Comparison of ENCODE assay signal across 8 mouse cellular contexts in the genomic region with DNA sequence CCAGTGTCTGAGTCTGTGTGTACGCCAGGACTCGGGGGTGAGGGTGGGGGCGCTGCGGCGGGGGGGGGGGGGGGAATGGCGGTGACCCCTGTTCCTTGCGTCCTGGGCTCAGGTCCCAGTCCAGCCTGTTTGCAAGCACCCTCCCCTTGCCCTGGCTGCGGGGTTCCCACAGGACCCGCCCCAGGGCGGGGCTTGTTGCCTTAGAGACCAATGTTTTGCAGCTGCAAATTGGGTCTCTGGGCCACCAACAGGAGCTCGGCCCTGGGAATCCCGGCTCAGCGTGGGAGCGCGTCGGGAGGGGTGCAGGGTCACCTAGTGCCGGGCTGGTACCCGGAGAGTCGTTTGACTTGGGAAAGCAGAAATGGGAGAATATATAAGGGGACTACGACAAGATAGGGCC. TPM values are rescaled to one million over a fixed set of nuclear protein-coding genes. Genes with fewer than 3 reads are reported as not detected.
DNase-seq lines count a peak whose midpoint lies in the region; ATAC-seq and TF ChIP-seq lines count a peak whose summit lies in the region.

No protein-coding gene starts in this region.

- no peak overlapping the region for H3K9ac ChIP-seq in hindbrain, embryonic 15.5 days

- peak overlapping the region; percentile 69 for H3K4me2 ChIP-seq in hindbrain, embryonic 15.5 days

- TF ChIP-seq POLR2A in thymus, adult 2 months (IDR thresholded peaks at IDR 0.05; ENCODE audit: control insufficient read depth, extremely low read depth, insufficient read depth, low read length, poor library complexity): no peak

- no peak overlapping the region for H3K27ac ChIP-seq in thymus, adult 2 months (ENCODE audit: control insufficient read depth, insufficient read depth, low read length)
- peak overlapping the region; percentile 17 for H3K27ac ChIP-seq in hindbrain, embryonic 15.5 days (replicated peaks)

- H3K36me3 ChIP-seq in thymus, adult 2 months (ENCODE audit: control insufficient read depth, insufficient read depth, low read length): no peaks in the 10 kb centered on the region
- no peaks in the 10 kb centered on the region for H3K36me3 ChIP-seq in hindbrain, embryonic 15.5 days

- ATAC-seq in common myeloid progenitor, adult 5-6 weeks (replicated peaks; ENCODE audit: low read depth, poor library complexity, severe bottlenecking): peak; percentile 66
- ATAC-seq in hindbrain, embryonic 15.5 days (ENCODE audit: low FRiP score, low read depth): peak; percentile 59; the same call in 1 of the 2 replicates

- peaks cover 5% of the 10 kb centered on the region for H3K27me3 ChIP-seq in thymus, adult 2 months (ENCODE audit: control insufficient read depth, insufficient read depth, low read length)
- H3K27me3 ChIP-seq in hindbrain, embryonic 15.5 days: no peaks in the 10 kb centered on the region

- H3K4me1 ChIP-seq in thymus, adult 2 months (replicated peaks; ENCODE audit: control insufficient read depth, insufficient read depth, low read length): peaks cover 3% of the 10 kb centered on the region; the same call in 1 of the 2 replicates
- peaks cover 21% of the 10 kb centered on the region for H3K4me1 ChIP-seq in hindbrain, embryonic 15.5 days (replicated peaks)

- H3K4me3 ChIP-seq in thymus, adult 2 months (ENCODE audit: control insufficient read depth, insufficient read depth, low read length): no peak overlapping the region
- peak overlapping the region; percentile 37 for H3K4me3 ChIP-seq in hindbrain, embryonic 15.5 days

- no peak for TF ChIP-seq CTCF in thymus, adult 2 months (IDR thresholded peaks at IDR 0.05; ENCODE audit: borderline replicate concordance, control insufficient read depth, extremely low read depth, insufficient read depth, low read length, poor library complexity)

- DNase-seq in thymus, adult 2 months: peak; percentile 42
- no peak for DNase-seq in thymus, adult 18-20 months
- peak; percentile 85 to 86 for DNase-seq in gastrocnemius, adult 8-10 months (ENCODE audit: low spot score in 2 of 2)
- DNase-seq in left cerebral cortex, postnatal 36 days (ENCODE audit: low spot score in 2 of 2): peak; percentile 68
- DNase-seq in mesoderm, embryonic 11.5 days (ENCODE audit: low read depth, low spot score): peak; percentile 91
- peak; percentile 70 for DNase-seq in right cerebral cortex, postnatal 25 days

- WGBS in thymus, adult 2 months: 4% methylated on average over 20 of the region's 20 CpGs
- WGBS in hindbrain, embryonic 15.5 days: 0% methylated on average over 19 of the region's 20 CpGs

- intact Hi-C loops in left cerebral cortex, postnatal 36 days (cut with DNase I): no loop called here

- no peaks in the 10 kb centered on the region for H3K9me3 ChIP-seq in hindbrain, embryonic 15.5 days

RNA-seq across cellular contexts. Expression of gene Fosb, which starts 16.5 kb away (rescaled TPM):
- polyA plus RNA-seq in thymus, adult 2 months (2012; rRNA removed): 1.8 and 1.9 TPM in 2 replicates
- 61.8 and 98.3 TPM in 2 replicates for total RNA-seq in common myeloid progenitor, adult 5-6 weeks (2017)
- under 1 TPM; 0.16 to 0.86 (median 0.30) TPM for total RNA-seq in gastrocnemius, adult 8-10 months (2022)
- 0.08 and 0.14 TPM in 2 replicates for polyA plus RNA-seq in hindbrain, embryonic 15.5 days (2015; fragmentation: Nextera tagmentation; extraction: Ambion mirVana)
- 10 to 100 TPM; 20.6 to 22.5 TPM for total RNA-seq in left cerebral cortex, postnatal 36 days (2021)

RNA-seq across cellular contexts. Expression of gene Ercc1, which starts 18.2 kb away (rescaled TPM):
- polyA plus RNA-seq in thymus, adult 2 months (2012; rRNA removed): 62.3 and 63.6 TPM in 2 replicates
- 17.1 and 18.9 TPM in 2 replicates for total RNA-seq in common myeloid progenitor, adult 5-6 weeks (2017)
- 10 to 100 TPM; 27.1 to 33.7 (median 28.7) TPM for total RNA-seq in gastrocnemius, adult 8-10 months (2022)
- polyA plus RNA-seq in hindbrain, embryonic 15.5 days (2015; fragmentation: Nextera tagmentation; extraction: Ambion mirVana): 84.8 and 88.9 TPM in 2 replicates
- 10 to 100 TPM; 35.6 to 41.8 TPM for total RNA-seq in left cerebral cortex, postnatal 36 days (2021)

RNA-seq across cellular contexts. Expression of gene Cd3eap, which starts 32.9 kb away (rescaled TPM):
- 7.5 and 8.0 TPM in 2 replicates for polyA plus RNA-seq in thymus, adult 2 months (2012; rRNA removed)
- total RNA-seq in common myeloid progenitor, adult 5-6 weeks (2017): 23.2 and 27.6 TPM in 2 replicates
- 10 to 100 TPM in 3 of 4 experiments, 1 to 10 TPM in 1; 8.9 to 13.9 (median 11.2) TPM for total RNA-seq in gastrocnemius, adult 8-10 months (2022)
- 21.2 and 22.5 TPM in 2 replicates for polyA plus RNA-seq in hindbrain, embryonic 15.5 days (2015; fragmentation: Nextera tagmentation; extraction: Ambion mirVana)
- 10 to 100 TPM; 17.3 to 17.6 TPM for total RNA-seq in left cerebral cortex, postnatal 36 days (2021)

RNA-seq across cellular contexts. Expression of gene Ppp1r13l, which starts 33.2 kb away (rescaled TPM):
- polyA plus RNA-seq in thymus, adult 2 months (2012; rRNA removed): 13.6 and 14.2 TPM in 2 replicates
- 0.82 and 0.96 TPM in 2 replicates for total RNA-seq in common myeloid progenitor, adult 5-6 weeks (2017)
- total RNA-seq in gastrocnemius, adult 8-10 months (2022): 1 to 10 TPM; 2.8 to 6.3 (median 4.1) TPM
- polyA plus RNA-seq in hindbrain, embryonic 15.5 days (2015; fragmentation: Nextera tagmentation; extraction: Ambion mirVana): 2.6 and 3.0 TPM in 2 replicates
- total RNA-seq in left cerebral cortex, postnatal 36 days (2021): 1 to 10 TPM; 5.1 to 7.9 TPM

RNA-seq across cellular contexts. Expression of gene Rtn2, which starts 43.9 kb away (rescaled TPM):
- polyA plus RNA-seq in thymus, adult 2 months (2012; rRNA removed): 3.0 and 19.9 TPM in 2 replicates
- total RNA-seq in common myeloid progenitor, adult 5-6 weeks (2017): 0.14 TPM in 1 of 2 replicates, not detected in the other
- 1,000 to 10,000 TPM; 1,093 to 1,223 (median 1,133) TPM for total RNA-seq in gastrocnemius, adult 8-10 months (2022)
- polyA plus RNA-seq in hindbrain, embryonic 15.5 days (2015; fragmentation: Nextera tagmentation; extraction: Ambion mirVana): 112 and 130 TPM in 2 replicates
- 100 to 1,000 TPM in 1 of 2 experiments, 10 to 100 TPM in 1; 98.6 to 121 TPM for total RNA-seq in left cerebral cortex, postnatal 36 days (2021)

Comparison
In these comparisons a context has a peak if more than half of its experiments do, and no peak if none do; other contexts are left out.
1. DNase-seq: peak in thymus, adult 2 months (single experiment), gastrocnemius, adult 8-10 months (2 of 2), left cerebral cortex, postnatal 36 days (2 of 2), mesoderm, embryonic 11.5 days (single experiment) and right cerebral cortex, postnatal 25 days (single experiment); none in thymus, adult 18-20 months (0 of 2).
2. RNA of gene Fosb, which starts 16.5 kb away (total RNA-seq): 61.8 to 98.3 TPM in common myeloid progenitor, adult 5-6 weeks and 20.6 to 22.5 TPM in left cerebral cortex, postnatal 36 days; 0.16 to 0.86 TPM in gastrocnemius, adult 8-10 months; every median in the first group is over 10 times any median in the second.